Mouse (Mus musculus) layer of hippocampus, postnatal 36 days (tissue): ENCODE measurements at regions not wholly inside any gene's neighbourhood (a gene's known extent, or its start where the extent isn't known, plus 50 kb on each side); places are given as distances from the start of the nearest gene placed in this dataset.

ENCODE experiments used
- DNase-seq, 2 experiments: peaks; one replicate each; pipeline ENCODE4 v3.0.0; 2022

DNA sequence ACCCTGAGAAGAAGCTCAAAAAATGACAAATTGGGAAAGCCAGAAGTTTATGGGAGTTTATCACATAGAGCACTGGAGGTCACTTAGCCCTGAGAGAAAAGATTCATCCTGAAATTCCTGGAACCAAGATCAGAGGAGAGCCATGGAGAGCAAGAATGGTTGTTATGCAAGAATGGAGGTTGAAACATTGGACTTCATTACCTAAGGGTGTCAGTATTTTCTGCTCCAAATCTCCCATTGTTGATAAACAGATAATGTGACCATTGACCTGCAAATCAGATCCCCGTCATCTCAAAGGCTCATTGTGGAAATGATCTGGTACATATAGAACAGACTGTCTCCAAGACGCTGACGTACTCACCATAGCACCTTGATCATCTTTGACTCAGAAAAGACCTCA, 1477.6 kb upstream of the Slc10a2 start:
- no peak for DNase-seq

DNA sequence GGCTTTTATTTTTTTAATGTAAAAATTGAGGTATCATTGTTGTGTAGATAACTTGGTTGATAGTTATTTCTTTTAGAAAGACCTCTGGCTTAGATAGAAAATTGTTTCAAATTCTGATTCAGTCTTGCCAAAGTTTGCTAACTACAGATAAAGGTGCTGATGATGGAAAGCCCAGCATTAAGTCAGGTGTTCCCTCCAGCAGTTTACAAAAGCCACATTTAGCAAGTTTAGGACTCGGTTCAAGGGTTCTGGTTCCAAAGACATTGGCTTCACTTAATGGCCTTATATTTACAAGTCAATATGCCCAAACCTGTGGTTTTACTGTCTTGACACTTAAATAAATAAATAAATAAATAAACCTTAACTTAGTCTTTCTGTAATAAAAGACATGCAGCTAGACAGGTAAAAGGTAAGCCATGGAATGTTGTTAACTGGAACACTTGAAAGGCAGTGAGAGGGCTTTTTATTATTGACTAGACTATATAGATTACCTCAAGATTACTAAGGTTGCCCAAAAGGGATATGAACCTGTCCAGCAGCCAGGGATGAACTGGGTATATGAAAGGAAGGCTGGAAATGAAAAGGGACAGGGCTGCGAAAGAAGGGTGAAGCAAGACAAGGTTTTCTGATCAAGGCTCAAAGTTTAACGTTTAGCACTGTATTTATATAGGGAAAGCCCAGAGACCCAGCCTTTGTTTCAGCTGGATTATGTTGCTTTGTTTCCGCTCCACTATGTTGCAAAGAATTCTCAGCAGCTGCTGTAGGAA, 1472.9 kb upstream of the Slc10a2 start:
- DNase-seq: no peak

DNA sequence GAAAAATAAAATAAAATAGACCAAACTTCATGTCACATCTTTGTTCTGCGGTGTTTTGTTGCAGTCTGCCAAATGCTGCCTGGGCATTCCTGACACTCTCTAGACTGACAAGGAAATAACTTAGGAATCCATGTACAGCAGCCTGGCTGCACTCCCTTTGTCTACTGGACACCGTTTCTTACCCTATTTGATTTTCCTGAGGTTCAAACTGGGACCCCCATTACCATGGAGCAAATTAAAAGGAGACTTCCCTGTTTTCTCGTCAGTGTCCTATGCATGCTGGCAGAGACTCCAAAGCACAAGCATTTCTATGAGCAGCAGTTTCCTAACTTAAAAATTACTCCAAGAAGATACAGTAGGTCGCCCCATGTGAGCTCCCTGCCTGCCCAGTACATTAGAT, 1470.1 kb upstream of the Slc10a2 start:
- DNase-seq: no peak

DNA sequence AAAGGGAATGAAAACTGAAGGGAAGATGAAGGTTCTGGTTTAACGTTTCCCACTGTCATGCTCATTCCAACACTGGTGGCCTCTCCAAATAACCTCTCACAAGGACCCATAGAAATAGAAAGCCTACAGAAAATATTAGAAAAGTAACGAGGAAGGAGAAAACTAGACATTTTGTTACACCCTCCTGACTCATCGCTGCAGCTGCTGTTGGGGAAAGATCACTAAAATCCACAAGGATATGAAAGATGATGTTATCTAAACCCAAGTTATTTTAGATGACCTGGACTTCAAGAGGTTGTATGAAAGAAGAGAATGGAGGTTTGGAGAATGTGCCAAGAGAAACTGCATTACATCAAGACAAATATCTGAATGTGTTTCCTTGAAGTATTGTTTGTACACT, 1468.3 kb upstream of the Slc10a2 start:
- no peak for DNase-seq

DNA sequence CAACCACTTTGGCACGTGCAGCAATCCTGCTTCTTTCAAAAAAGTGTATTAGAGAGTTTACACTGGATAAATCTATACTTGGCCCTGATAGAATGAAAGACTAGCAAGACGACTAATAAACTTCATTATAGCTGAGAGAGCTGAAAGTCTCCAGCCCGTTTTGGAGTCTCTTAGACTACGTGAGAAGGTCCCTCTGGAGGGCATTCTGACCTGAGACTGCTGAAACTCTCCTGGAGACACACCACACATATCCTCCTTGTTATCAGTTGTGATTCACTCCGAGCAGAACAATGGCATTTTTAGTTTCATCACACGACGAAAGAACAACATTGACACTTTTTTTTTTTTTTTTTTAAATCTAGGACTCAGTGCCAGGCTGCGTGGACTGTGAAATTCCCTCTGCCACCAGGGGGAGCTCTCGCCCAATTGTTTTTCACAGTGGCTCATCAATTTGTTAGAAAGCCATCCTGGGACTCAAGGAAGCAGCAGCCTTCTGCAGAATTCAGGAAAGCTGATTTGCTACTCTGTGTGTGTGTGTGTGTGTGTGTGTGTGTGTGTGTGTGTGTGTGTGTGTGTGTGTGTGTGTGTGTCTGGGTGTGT, 1467.0 kb upstream of the Slc10a2 start:
- peak; percentile 80 to 82 for DNase-seq

DNA sequence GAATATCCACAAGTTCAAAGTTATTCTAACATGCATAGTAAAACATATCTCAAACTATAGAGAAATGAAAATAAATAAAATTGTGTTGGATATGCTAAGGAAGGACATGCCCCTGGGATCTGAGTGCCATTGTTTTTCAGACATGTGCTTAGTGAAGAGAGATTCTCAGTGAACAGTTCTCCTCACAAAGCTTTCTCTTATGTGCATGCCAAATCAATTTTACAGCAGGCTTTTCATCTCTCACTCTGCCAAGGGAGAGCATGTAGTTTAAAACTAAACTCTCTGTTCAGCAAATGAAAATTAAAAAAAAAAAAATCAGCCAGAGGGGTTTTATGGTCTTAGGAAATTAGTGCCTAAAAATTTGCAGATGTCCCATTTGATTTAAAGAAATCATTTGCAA, 1445.8 kb upstream of the Slc10a2 start:
- no peak for DNase-seq

DNA sequence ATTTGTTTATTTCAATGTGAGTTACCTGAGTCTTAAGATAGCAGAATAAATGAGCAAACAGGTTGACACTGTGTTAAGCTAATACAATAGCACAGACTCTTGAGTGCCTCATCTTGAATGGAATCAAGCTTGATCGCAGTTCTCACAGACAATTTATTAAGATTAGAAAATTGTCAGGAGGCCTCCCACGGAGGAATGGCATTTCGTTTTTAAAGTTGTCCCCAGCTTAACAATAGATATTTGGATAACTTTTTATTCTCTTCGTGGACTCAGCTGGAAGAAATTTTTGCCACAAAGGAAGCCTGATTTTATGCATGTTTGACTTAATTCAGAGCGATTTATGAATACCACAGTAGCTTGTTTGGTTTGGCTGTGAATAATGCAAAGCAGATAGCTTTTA, 1422.0 kb upstream of the Slc10a2 start:
- no peak for DNase-seq

DNA sequence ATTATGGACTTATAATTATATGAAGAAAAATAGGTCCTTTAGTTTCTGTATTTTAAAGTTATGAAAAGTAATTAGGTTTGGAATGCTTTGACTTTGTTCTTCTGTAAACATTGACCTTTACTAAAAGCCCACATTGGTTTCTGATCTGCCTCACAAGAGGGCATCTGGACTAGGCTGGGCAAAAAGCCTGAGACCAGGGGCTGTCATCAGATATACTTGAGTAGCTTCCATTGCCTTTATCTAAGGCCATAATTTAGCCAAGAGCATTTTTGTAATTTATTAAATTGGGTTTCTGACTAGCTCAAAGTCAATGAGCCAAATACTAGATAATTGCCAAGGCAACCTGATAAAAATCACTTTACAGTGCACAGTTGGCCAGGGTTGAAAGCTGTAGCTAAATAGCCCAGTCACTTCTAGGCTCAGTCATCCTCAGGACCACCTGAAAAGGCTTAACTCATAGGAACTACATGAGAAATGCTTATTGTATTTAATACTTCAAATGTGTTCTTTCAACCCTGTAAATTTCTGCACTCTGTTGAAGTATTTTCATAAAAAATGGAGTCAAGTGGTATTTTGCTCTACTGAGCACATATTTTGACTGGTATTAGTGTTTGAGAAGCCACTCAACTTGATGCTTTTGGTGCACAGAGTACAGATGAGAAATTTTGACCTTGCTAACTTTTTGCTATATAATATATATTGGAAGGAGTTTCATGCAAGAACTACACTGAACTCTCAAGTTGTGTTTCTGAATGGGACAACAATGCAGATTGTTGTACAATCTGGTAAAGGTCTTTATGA, 1410.9 kb upstream of the Slc10a2 start:
- DNase-seq: no peak

DNA sequence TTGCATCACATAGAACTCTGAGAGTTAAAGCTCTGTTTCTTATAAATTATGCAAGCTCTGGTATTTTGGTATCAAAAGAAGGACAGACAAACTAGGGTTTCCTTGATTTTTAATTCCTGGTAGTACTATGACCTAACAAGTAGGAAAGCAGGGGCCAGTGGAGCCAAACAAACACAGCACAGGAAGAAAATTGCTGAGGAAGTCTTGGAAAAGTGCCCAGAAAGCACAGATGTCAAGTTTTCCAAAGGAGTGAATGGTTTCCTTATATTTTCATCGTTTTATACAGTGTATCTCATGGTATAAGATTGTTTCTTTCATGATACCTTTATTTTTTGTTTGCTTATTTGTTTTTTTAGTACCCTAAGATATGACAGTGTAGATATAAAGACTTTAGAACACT, 1387.3 kb upstream of the Slc10a2 start:
- DNase-seq: no peak

DNA sequence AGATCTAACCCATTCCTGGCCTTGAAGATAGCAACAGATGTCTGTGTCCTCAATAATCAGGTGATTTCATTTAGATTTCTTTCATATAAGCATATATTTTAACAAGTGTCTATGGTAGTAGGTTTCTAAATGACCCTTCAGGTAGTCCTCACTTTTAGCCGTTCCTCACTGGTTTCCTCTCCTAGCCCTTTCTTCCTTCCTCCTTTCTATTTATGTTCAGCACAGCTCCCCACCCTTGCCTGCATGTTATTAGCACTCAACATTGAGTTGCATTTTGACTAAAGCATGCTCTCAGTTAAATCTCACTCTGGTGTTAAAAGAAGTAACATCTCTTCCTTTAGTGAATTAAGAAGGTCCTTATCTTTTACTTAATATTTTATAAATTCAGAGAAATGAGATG, 1376.8 kb upstream of the Slc10a2 start:
- no peak for DNase-seq

DNA sequence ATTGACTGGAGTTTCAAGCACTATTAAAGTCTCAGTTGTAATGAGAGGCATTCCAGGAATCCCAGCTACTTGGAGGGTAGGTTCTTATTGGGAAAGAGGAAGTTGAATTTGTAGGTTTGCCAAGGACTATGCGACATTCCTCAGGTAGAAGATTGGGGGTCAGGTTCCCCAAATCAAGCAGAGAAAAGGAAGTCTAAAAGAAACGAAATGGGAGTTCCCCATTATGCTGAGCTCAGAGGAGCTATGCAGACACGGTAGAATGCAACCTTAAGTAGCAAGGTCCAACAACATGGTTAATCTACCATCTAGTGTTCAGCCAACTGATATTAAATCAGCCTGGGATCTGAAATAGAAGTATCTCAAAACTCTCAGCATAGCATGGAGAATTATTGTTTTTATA, 1365.9 kb upstream of the Slc10a2 start:
- no peak for DNase-seq

DNA sequence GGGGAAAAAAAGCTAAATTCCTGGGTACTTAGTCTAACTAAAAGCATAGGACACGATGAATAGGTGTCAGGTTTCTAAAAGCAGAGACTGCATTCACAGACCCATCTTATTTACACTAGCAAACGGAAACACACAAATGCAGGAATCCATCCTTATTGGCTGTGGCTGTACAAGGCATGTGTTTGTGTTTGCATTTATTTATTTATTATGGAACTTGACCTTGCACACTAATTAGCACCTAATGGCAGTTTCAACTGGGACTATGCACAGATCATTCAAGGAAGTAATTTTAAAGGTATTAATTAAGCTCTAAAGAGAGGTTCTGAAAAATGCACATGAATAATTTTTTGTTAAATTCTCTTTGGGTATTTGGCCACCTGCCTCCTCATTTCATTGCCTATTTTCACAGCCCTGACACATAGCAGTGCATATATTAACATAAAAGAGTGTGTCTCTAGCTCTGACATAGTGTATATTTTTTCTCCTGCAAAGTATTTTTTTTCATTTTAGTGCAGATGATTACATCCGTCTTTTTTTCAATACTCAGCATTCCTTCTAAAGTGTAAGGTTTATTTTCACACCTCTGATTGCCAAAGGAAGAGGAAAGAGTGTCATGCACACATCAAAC, 1351.5 kb upstream of the Slc10a2 start:
- no peak for DNase-seq

DNA sequence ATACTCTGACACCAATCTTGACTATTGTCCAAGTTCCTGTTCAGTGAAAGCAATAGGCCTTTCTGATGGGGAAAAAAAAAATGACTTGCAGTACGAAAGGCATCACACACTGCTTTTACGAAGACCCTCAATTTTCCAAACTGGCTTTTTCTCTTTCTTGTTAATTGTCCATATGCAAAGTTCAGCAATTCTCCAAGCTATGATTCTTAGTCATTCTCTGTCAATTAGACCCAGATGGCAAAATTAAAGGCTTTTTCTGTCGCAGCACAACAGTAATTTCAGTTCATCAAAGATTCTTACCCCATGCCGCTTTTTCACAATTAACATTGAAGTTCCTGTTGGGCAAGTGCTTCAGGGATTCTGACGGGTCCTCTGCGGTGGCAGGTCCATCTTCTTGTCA, 1343.2 kb upstream of the Slc10a2 start:
- no peak for DNase-seq

DNA sequence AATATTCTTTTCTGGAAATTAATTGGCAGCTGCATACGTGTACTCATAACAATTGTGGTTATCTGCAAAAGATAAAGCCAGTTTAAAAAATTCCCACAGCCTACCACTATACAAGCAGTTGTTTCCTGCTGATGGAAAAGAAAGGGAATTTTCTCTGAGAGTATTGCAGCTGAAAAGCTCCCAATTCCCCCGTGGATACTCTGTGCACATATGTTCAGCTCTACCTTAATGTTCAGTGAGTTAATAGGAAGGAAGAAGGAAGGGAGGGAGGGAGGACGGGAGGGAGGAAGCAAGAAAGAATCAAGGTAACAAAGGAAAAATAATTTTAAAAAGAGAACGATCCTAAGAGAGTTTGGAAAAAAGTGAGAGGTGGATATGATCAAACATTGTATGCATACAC, 1333.9 kb upstream of the Slc10a2 start:
- DNase-seq: no peak
